Mouse (Mus musculus): ENCODE measurements at regions not wholly inside any gene's neighbourhood (a gene's known extent, or its start where the extent isn't known, plus 50 kb on each side); places are given as distances from the start of the nearest gene placed in this dataset.

GRCm38 (mm10) chr3:52158788-52159260 lies 53.9 kb upstream of the Maml3 start:
- no peak for DNase-seq (ENCODE audit: low read depth)

- DNase-seq (ENCODE audit: low read depth): no peak
Measured at GRCm38 (mm10) chr3:52161688-52162087, 56.8 kb upstream of the Maml3 start.

GRCm38 (mm10) chr3:52163990-52164389 lies 59.1 kb upstream of the Maml3 start:
- no peak for DNase-seq (ENCODE audit: low read depth)

- DNase-seq (ENCODE audit: low read depth): no peak
Measured at GRCm38 (mm10) chr3:52167420-52167819, 62.5 kb upstream of the Maml3 start.

- peak; percentile 40 for DNase-seq (ENCODE audit: low read depth)
Measured at GRCm38 (mm10) chr3:52170847-52171246, 66.0 kb upstream of the Maml3 start.

- no peak for DNase-seq (ENCODE audit: low read depth)
Measured at GRCm38 (mm10) chr3:52171303-52171702, 66.4 kb upstream of the Maml3 start.

GRCm38 (mm10) chr3:52173490-52173889 lies 68.6 kb upstream of the Maml3 start:
- DNase-seq (ENCODE audit: low read depth): peak; percentile 35

GRCm38 (mm10) chr3:52176108-52176507 lies 71.2 kb upstream of the Maml3 start:
- DNase-seq (ENCODE audit: low read depth): no peak

- DNase-seq (ENCODE audit: low read depth): no peak
Measured at GRCm38 (mm10) chr3:52178851-52179250, 74.0 kb upstream of the Maml3 start.

- DNase-seq (ENCODE audit: low read depth): peak; percentile 30
Measured at GRCm38 (mm10) chr3:52179686-52180085, 74.8 kb upstream of the Maml3 start.

- no peak for DNase-seq (ENCODE audit: low read depth)
Measured at GRCm38 (mm10) chr3:52180306-52180705, 75.4 kb upstream of the Maml3 start.

GRCm38 (mm10) chr3:52180785-52181184 lies 75.9 kb upstream of the Maml3 start:
- DNase-seq (ENCODE audit: low read depth): no peak

GRCm38 (mm10) chr3:52181326-52182101 lies 76.6 kb upstream of the Maml3 start:
- no peak for DNase-seq (ENCODE audit: low read depth)

GRCm38 (mm10) chr3:52184241-52184640 lies 79.4 kb upstream of the Maml3 start:
- DNase-seq (ENCODE audit: low read depth): no peak

- no peak for DNase-seq (ENCODE audit: low read depth)
Measured at GRCm38 (mm10) chr3:52185351-52185750, 80.5 kb upstream of the Maml3 start.

GRCm38 (mm10) chr3:52187401-52187801 lies 80.7 kb upstream of the Foxo1 start:
- DNase-seq (ENCODE audit: low read depth): no peak

- DNase-seq (ENCODE audit: low read depth): no peak
Measured at GRCm38 (mm10) chr3:52188303-52188702, 79.8 kb upstream of the Foxo1 start.

GRCm38 (mm10) chr3:52189016-52189415 lies 79.1 kb upstream of the Foxo1 start:
- DNase-seq (ENCODE audit: low read depth): no peak

- no peak for DNase-seq (ENCODE audit: low read depth)
Measured at GRCm38 (mm10) chr3:52190021-52190420, 78.1 kb upstream of the Foxo1 start.

- DNase-seq (ENCODE audit: low read depth): no peak
Measured at GRCm38 (mm10) chr3:52193026-52193425, 75.1 kb upstream of the Foxo1 start.

- no peak for DNase-seq (ENCODE audit: low read depth)
Measured at GRCm38 (mm10) chr3:52194216-52194615, 73.9 kb upstream of the Foxo1 start.

GRCm38 (mm10) chr3:52195486-52195885 lies 72.7 kb upstream of the Foxo1 start:
- DNase-seq (ENCODE audit: low read depth): peak; percentile 23

- DNase-seq (ENCODE audit: low read depth): peak; percentile 84
Measured at GRCm38 (mm10) chr3:52196047-52196935, 71.8 kb upstream of the Foxo1 start.

All from naive thymus-derived CD4-positive, alpha-beta T cell, adult 2 months (primary cell).